Mouse (Mus musculus) bone marrow macrophage, adult 2 months (primary cell): Measurements from ENCODE around the gene Cyp2d10. TPM values are rescaled to one million over a fixed set of nuclear protein-coding genes. Genes with fewer than 3 reads are reported as not detected.
A peak's percentile ranks its signal among the peaks of the same experiment; 100 is the strongest.

Experiments used
- H3K27ac ChIP-seq: 2 replicates; pipeline ENCODE4 v1.5.1; 2012; ENCODE audit warnings: low read depth, low read length; ENCODE audit not compliant: insufficient read depth
- H3K4me1 ChIP-seq: 2 replicates; pipeline ENCODE4 v1.6.1; 2012; ENCODE audit warnings: low read length; ENCODE audit not compliant: control insufficient read depth, insufficient read depth
- H3K4me3 ChIP-seq: 2 replicates; pipeline ENCODE4 v1.5.1; 2012; ENCODE audit warnings: mild to moderate bottlenecking, low read length, moderate library complexity; ENCODE audit not compliant: insufficient read depth
- CTCF ChIP-seq: IDR thresholded peaks from 2 replicates; pipeline ENCODE4 v1.5.1; 2012; ENCODE audit warnings: low read depth, mild to moderate bottlenecking, low read length, moderate library complexity
- POLR2A ChIP-seq: IDR thresholded peaks from 2 replicates; pipeline ENCODE4 v1.6.1; 2012; ENCODE audit warnings: mild to moderate bottlenecking, low read depth, low read length, borderline replicate concordance
- polyA plus RNA-seq: library from polyadenylated mRNA; stranded (reverse); fragments of >200 nt; gene quantifications from 2 replicates; pipeline ENCODE4 v1.2.4, GENCODE M21; 2012; ENCODE audit not compliant: missing spikeins, insufficient read depth, insufficient read length

Gene Cyp2d10
- polyA plus RNA-seq, 1 experiment: not detected

DNA sequence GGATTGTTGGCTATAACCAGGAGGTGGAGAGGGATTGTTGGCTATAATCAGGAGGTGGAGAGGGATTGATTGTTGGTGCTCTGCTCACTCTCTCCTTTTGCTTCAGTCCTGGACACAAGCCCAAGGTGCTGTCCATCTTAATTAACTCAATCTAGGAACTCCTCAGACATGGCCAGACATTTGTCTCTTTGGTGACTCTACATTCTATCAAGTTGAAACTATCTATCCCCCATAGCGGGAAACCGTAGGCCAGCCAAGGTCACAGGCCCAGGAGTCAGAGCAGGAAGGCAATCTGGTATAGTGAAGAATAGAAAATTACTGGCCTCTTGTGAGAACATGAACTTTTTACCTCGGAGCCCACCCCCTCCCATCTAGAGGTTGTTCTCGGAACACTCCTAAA is 44.8 kb downstream of the Cyp2d10 start:
- H3K27ac ChIP-seq: no peak overlapping the region

GRCm38 (mm10) chr15:82361459-82362018 is 45.5 kb downstream of the Cyp2d10 start:
- no peak overlapping the region for H3K27ac ChIP-seq
- no peak overlapping the region for H3K4me3 ChIP-seq
- TF ChIP-seq POLR2A: no peak
- no peak for TF ChIP-seq CTCF
- H3K4me1 ChIP-seq: no peaks in the 10 kb centered on the region

More for the DNA sequence above, 44.8 kb downstream of the Cyp2d10 start:
- no peaks in the 10 kb centered on the region for H3K4me1 ChIP-seq
- TF ChIP-seq CTCF (no peak), POLR2A (no peak)
- H3K4me3 ChIP-seq: no peak overlapping the region

DNA sequence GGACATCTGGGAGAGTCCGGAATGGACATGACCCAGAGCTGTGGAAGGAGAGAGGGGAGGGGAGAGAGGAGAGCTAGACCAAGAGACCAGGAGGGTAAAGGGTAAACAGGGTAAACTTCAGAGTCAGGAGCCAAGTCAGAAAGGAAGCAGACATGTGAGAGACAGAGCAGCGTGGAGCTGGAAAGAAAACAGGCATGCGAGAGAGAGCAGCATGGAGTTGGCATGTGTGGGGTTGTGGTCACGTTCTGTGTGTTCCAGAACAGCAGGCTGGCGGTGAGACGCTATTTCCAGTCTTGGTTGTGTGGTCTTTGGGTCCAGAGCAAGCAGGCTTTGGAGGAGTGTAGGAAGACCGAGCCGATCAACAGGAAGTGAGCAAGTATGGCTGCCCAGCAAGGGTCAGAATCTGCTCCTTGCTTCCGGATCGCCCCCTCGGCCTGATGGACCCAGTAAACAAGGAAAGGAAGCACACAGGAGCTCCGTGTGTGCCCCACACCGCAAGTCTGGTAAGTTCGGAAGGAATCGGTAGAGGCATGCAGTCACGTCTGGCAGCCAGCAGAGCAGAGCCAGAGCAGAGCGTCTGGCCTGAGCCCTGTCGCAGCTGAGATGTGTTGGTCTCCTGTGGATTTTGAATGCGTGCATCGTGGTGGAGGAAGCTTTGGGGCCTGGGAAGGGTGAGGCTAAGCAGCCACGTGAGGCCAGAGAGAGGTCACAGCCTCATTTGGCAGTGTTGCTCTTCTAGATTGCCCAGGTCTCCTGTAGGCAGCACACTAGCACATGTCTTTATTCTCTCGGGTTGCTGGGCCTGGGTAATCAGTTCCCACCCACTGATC is 48.3 kb downstream of the Cyp2d10 start:
- Histone ChIP-seq H3K4me1 (no peaks in the 10 kb centered on the region), H3K4me3 (no peak overlapping the region), H3K27ac (no peak overlapping the region)
- TF ChIP-seq CTCF (no peak), POLR2A (no peak)

- Histone ChIP-seq H3K4me1 (peaks cover 10% of the 10 kb centered on the region), H3K27ac (peak within 1 kb of the TSS; percentile 70), H3K4me3 (peak within 1 kb of the TSS; percentile 77)
- peak; percentile 96 for TF ChIP-seq POLR2A
- TF ChIP-seq CTCF: peak; percentile 41; the same call in 1 of the 2 replicates
Measured at GRCm38 (mm10) chr15:82354126-82354945, 52.7 kb downstream of the Cyp2d10 start, which contains the start of gene Ndufa6. TSS of gene Ndufa6 (minus strand) at chr15:82354322.

DNA sequence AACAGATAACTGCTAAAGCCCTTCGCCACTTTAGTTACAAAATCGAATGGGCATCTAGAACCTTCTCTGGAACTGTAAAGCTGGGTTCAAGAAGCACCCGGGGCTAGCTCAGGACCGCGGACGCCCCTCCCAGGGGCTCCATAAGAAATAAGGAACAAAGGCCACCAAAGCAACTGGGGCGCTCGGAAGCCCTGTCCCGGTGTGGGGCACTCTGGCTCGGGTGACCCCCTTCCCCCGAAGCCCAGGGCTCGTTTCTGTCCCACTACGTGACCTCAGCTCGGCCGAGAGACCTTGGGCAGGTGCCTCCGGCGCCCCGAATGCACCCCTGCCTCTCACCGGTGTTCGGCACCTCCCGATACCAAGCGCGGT is 53.3 kb downstream of the Cyp2d10 start:
- TF ChIP-seq CTCF: no peak
- TF ChIP-seq POLR2A: no peak
- peaks cover 15% of the 10 kb centered on the region for H3K4me1 ChIP-seq
- H3K4me3 ChIP-seq: peak overlapping the region; percentile 71
- H3K27ac ChIP-seq: peak overlapping the region; percentile 8

DNA sequence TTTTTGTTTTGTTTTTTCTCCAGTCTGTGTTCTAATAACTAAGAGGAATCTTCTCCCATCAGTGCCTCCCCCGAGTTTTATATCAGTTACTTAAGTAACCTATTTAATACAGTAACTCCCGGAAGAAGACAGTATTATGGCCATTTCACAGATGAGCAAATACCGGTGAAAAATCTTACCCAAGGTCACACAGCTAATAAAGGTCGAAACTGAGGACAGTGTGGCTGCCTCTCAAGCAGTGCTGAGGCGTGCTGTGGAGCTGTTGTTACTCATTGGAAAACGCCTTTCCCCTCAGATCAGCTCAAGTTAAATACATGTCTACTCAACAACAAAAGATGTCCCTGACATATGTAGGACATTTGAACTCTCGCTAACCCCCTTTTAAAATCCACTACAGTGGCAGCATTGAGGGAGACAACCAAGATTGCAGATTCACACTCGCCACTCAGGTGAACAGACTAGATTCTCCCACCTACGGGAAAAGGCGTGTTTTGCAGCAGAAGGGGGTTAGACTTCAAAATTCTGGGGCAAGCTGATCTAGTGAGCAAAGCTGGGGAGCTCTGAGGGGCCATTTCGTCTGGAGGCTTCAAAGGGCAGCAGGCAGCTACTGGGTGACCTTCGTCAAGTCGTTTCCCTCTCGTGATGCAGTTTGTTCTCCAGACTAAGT is 53.8 kb downstream of the Cyp2d10 start:
- H3K4me3 ChIP-seq: peak overlapping the region; percentile 71
- TF ChIP-seq POLR2A (no peak), CTCF (no peak)
- H3K27ac ChIP-seq: peak overlapping the region; percentile 8; the same call in 1 of the 2 replicates
- peaks cover 19% of the 10 kb centered on the region for H3K4me1 ChIP-seq

Other genes starting within 250 kb of the Cyp2d10 start
- not detected in 2 replicates for gene Shisa8, start 194.4 kb downstream of the Cyp2d10 start, polyA plus RNA-seq
- gene Tnfrsf13c, start 182.8 kb downstream of the Cyp2d10 start, polyA plus RNA-seq: not detected in 2 replicates
- gene Cenpm, start 162.4 kb downstream of the Cyp2d10 start, polyA plus RNA-seq: 10.2 and 10.7 TPM in 2 replicates
- gene 1500009C09Rik, start 154.8 kb downstream of the Cyp2d10 start, polyA plus RNA-seq: not detected in 2 replicates
- not detected in 2 replicates for gene Sept3, start 132.3 kb downstream of the Cyp2d10 start, polyA plus RNA-seq
- gene Wbp2nl, start 108.2 kb downstream of the Cyp2d10 start, polyA plus RNA-seq: not detected in 2 replicates
- gene Naga, start 68.3 kb downstream of the Cyp2d10 start, polyA plus RNA-seq: 168 and 171 TPM in 2 replicates
- gene Pheta2, start 68.3 kb downstream of the Cyp2d10 start, polyA plus RNA-seq: 2.5 and 5.3 TPM in 2 replicates
- gene Smdt1, start 68.2 kb downstream of the Cyp2d10 start, polyA plus RNA-seq: 206 and 221 TPM in 2 replicates
- 315 and 361 TPM in 2 replicates for gene Ndufa6, start 52.9 kb downstream of the Cyp2d10 start, polyA plus RNA-seq
- gene Cyp2d22, start 26.9 kb downstream of the Cyp2d10 start, polyA plus RNA-seq: 0.39 and 0.78 TPM in 2 replicates
- gene Cyp2d11, start 13.2 kb downstream of the Cyp2d10 start, polyA plus RNA-seq: not detected in 2 replicates
- gene Cyp2d9, start 26.2 kb upstream of the Cyp2d10 start, polyA plus RNA-seq: not detected in 2 replicates
- not detected in 2 replicates for gene Cyp2d12, start 147.9 kb upstream of the Cyp2d10 start, polyA plus RNA-seq
- not detected in 2 replicates for gene Cyp2d34, start 213.8 kb upstream of the Cyp2d10 start, polyA plus RNA-seq